Mouse (Mus musculus): ENCODE data around the gene Dnajc17.

- TF ChIP-seq CTCF (IDR thresholded peaks at IDR 0.05) (no peak), POLR2A (IDR thresholded peaks at IDR 0.05; ENCODE audit: insufficient read depth, low read depth, low read length) (no peak)
Observed at GRCm38 (mm10) chr2:119147160-119147678, 61.4 kb downstream of the Dnajc17 start.
